Mouse (Mus musculus) intestine, embryonic 15.5 days (tissue): ENCODE data around the gene Ccdc6. TPM values are rescaled to one million over a fixed set of nuclear protein-coding genes. Genes with fewer than 3 reads are reported as not detected.

ENCODE experiments used
- ATAC-seq: fragments of 200-750 bp; cut with Nextera tagmentation; 2 replicates; pipeline ENCODE4 v1.8.0; 2017; ENCODE audit warnings: moderate TSS enrichment, moderate library complexity
- H3K27ac ChIP-seq: fragments of 300-500 bp; sonication (generic); 2 replicates; pipeline ENCODE4 v1.5.1; 2015; ENCODE audit warnings: mild to moderate bottlenecking, inconsistent platforms
- H3K27me3 ChIP-seq: fragments of 300-500 bp; sonication (generic); replicated peaks from 2 replicates; pipeline ENCODE4 v1.6.1; 2015; ENCODE audit warnings: inconsistent platforms
- H3K36me3 ChIP-seq: fragments of 300-500 bp; sonication (generic); 2 replicates; pipeline ENCODE4 v1.6.1; 2015; ENCODE audit warnings: inconsistent platforms
- H3K4me1 ChIP-seq: fragments of 300-500 bp; sonication (generic); replicated peaks from 2 replicates; pipeline ENCODE4 v1.6.1; 2015; ENCODE audit warnings: inconsistent platforms
- H3K4me2 ChIP-seq: fragments of 300-500 bp; sonication (generic); replicated peaks from 2 replicates; pipeline ENCODE4 v1.6.1; 2015; ENCODE audit warnings: mild to moderate bottlenecking, inconsistent platforms
- H3K4me3 ChIP-seq: fragments of 300-500 bp; sonication (generic); replicated peaks from 2 replicates; pipeline ENCODE4 v1.5.1; 2015; ENCODE audit warnings: inconsistent platforms
- H3K9ac ChIP-seq: fragments of 300-500 bp; sonication (generic); 2 replicates; pipeline ENCODE4 v1.6.1; 2015; ENCODE audit warnings: inconsistent platforms
- H3K9me3 ChIP-seq: fragments of 300-500 bp; sonication (generic); 2 replicates; pipeline ENCODE4 v1.6.1; 2016; ENCODE audit warnings: inconsistent platforms
- WGBS: fragments of 180-500 bp; shearing (Covaris S2); methylation state at CpG from one replicate; pipeline ENCODE4 v1.1.7; 2015; 5-methylcytosine and 5-hydroxymethylcytosine counted together
- polyA plus RNA-seq: library from polyadenylated mRNA; unstranded; fragments of >200 nt; fragmentation: Nextera tagmentation; extraction: Ambion mirVana; gene quantifications from 2 replicates; pipeline ENCODE4 v1.2.1, GENCODE M21; 2015

Gene Ccdc6
- polyA plus RNA-seq, 1 experiment from 2014 or later, result 14.0 TPM

DNA sequence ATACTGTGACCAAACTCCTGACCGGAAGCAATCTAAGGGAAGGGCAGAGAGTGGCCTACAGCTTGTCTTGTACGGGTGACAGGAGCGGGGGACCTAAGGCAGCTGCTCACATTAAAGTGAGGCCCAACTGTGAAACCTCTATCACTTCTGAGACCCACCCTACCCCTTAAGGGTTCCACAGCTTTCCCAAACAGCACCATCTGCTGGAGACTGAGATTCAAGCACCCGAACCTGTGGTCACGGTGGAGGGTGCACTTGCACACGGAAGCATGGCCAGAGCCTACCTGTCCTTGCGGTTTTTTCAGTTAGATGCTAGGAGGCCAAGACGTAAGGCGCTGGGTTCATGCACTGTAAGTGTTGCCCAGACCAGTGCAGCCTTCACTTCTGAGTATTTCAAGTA, 89.2 kb downstream of the Ccdc6 start:
- WGBS, result 74% methylated on average over 9 of the region's 9 CpGs
- no peak overlapping the region for H3K27ac ChIP-seq
- H3K36me3 ChIP-seq, result peaks cover 25% of the 10 kb centered on the region
- no peak overlapping the region for H3K4me2 ChIP-seq
- H3K27me3 ChIP-seq, result no peaks in the 10 kb centered on the region
- H3K4me3 ChIP-seq, result no peak overlapping the region
- no peak overlapping the region for H3K9ac ChIP-seq
- peak; percentile 34 for ATAC-seq
- no peaks in the 10 kb centered on the region for H3K4me1 ChIP-seq
- no peaks in the 10 kb centered on the region for H3K9me3 ChIP-seq

DNA sequence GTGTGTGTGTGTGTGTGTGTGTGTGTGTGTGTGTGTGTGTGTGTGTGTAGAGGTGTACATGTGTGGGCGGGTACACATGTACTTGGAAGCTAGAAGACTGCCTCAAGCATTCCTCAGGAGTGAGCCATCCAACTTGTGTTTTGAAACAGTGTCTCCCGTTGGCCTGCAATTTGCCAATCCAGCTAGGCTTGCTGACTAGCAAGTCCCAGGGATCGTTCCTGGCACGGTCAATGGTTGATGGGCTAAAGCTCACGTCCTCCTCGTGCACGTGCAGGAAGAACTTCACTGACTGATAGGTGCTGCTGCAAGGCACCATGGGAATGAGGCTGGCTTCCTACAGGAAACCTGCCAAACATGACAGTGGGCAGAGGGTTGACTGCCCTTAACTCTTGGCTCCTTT, 89.7 kb downstream of the Ccdc6 start:
- Histone ChIP-seq H3K9me3 (no peaks in the 10 kb centered on the region), H3K4me1 (no peaks in the 10 kb centered on the region), H3K36me3 (peaks cover 29% of the 10 kb centered on the region), H3K27me3 (no peaks in the 10 kb centered on the region), H3K4me3 (no peak overlapping the region), H3K27ac (no peak overlapping the region), H3K9ac (no peak overlapping the region), H3K4me2 (no peak overlapping the region)
- no peak for ATAC-seq
- 87% methylated on average over 7 of the region's 7 CpGs for WGBS

DNA sequence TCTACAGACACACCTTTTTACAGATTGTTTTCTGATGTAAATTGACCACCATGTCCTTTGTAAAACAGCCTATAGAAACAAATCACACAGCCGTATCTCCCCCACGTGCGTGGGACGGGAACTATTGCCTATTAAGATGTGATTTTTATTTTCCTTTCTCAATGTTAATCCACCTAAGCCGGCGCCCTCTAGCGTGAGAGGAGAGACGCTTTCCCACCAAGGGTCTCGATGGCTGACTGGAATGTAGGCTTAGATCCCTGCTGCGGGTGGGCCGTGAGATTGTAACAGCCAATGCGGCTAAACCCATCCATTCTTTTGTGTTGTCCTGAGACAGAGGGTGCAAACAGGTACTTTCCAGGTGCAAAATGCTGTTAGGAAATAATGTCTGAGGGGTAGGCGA, 92.9 kb downstream of the Ccdc6 start:
- no peak overlapping the region for H3K4me3 ChIP-seq
- H3K27me3 ChIP-seq, result no peaks in the 10 kb centered on the region
- H3K27ac ChIP-seq, result no peak overlapping the region
- H3K9me3 ChIP-seq, result no peaks in the 10 kb centered on the region
- WGBS, result 83% methylated on average over 13 of the region's 13 CpGs
- H3K9ac ChIP-seq, result no peak overlapping the region
- no peaks in the 10 kb centered on the region for H3K4me1 ChIP-seq
- no peak overlapping the region for H3K4me2 ChIP-seq
- peaks cover 33% of the 10 kb centered on the region for H3K36me3 ChIP-seq
- no peak for ATAC-seq

DNA sequence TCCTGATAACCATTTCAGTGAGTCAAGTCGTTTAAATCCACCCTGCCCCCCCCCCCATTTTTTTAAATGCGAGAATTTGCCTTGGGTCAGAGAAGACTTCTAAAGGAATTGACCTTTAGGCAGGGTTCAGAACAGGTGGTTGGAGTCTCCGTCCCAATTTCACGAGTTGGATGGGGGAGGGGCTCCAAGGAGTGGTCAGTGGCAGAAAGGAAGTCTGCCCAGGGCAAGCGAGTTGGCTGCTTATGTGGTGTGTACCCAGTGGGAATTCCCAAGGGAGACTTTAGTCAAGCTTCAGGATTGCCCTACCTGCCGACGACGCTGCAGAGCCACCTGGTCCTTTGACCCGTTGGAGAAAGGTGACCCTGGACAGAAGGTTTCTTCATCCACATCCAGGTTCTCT, 97.4 kb downstream of the Ccdc6 start:
- Histone ChIP-seq H3K27ac (no peak overlapping the region), H3K4me3 (no peak overlapping the region), H3K4me1 (0 out of 2 replicates have a peak, but pooled peaks cover 5% of the 10 kb centered on the region), H3K4me2 (no peak overlapping the region), H3K36me3 (peaks cover 16% of the 10 kb centered on the region), H3K27me3 (no peaks in the 10 kb centered on the region), H3K9me3 (no peaks in the 10 kb centered on the region), H3K9ac (no peak overlapping the region)
- 64% methylated on average over 9 of the region's 9 CpGs for WGBS
- no peak for ATAC-seq

DNA sequence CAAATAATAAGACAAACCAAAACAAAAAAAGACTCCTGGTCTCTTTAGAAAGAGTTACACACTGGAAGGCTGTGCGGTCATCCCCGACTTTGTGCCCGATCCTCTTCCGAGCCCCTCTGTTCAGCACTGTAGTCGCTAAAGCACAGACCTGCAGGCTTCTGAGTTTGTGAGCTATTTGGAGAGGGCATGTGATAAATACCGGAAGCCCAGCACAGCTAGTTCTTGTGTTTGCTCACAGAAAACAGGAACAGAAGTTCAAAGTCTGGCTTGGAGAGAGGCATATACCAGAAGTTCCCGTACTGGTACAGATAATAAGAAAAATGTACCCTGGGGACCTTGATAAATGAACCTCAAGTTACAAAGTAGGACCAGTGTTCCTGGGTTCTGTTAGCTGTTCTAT, 98.4 kb downstream of the Ccdc6 start:
- Histone ChIP-seq H3K4me2 (no peak overlapping the region), H3K27ac (no peak overlapping the region), H3K4me1 (0 out of 2 replicates have a peak, but pooled peaks cover 5% of the 10 kb centered on the region), H3K27me3 (no peaks in the 10 kb centered on the region), H3K9ac (no peak overlapping the region), H3K36me3 (peaks cover 8% of the 10 kb centered on the region; the same call in 1 of the 2 replicates), H3K9me3 (no peaks in the 10 kb centered on the region), H3K4me3 (no peak overlapping the region)
- 72% methylated on average over 7 of the region's 7 CpGs for WGBS
- ATAC-seq, result peak; percentile 50

DNA sequence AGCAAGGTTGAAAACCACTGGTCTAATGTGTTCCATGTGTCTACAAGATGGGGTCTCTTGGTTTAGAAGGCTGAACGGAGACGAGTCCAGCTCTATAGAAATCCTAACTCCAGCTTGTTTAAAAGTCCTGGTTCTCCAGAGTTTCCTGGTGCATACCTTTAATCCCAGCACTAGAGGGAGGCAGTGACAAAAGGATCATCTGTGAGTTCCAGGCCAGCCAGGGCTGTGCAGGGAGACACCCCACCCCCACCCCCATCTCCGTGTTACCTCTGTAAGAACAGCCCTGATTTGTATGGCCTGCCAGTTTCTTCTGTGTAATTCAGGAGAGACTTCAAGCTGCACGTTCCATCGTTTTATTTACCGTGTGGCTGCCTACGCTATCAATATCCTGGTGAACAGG, 98.9 kb downstream of the Ccdc6 start:
- Histone ChIP-seq H3K4me2 (no peak overlapping the region), H3K27ac (no peak overlapping the region), H3K36me3 (peaks cover 8% of the 10 kb centered on the region; the same call in 1 of the 2 replicates), H3K4me3 (no peak overlapping the region), H3K9ac (no peak overlapping the region), H3K27me3 (no peaks in the 10 kb centered on the region), H3K9me3 (no peaks in the 10 kb centered on the region), H3K4me1 (0 out of 2 replicates have a peak, but pooled peaks cover 5% of the 10 kb centered on the region)
- 39% methylated on average over 7 of the region's 7 CpGs for WGBS
- peak; percentile 69 for ATAC-seq

DNA sequence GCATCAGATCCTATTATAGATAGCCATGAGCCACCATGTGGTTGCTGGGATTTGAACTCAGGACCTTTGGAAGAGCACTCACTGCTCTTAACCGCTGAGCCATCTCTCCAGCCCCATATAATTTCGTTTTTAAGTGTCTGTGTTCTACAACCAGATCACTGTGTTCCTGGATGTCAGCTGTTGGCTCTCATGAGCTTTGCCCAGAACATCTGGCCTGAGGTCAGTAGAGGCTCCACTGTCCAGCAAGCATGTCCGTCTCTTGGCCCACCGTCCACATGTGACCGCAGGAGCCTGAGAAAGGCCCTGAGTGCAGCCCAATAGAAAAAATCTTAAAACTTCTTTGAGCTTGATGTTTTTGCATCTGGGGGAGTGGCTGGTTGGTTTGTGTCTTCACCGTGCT, 99.7 kb downstream of the Ccdc6 start:
- Histone ChIP-seq H3K27me3 (no peaks in the 10 kb centered on the region), H3K36me3 (0 out of 2 replicates have a peak, but pooled peaks cover 4% of the 10 kb centered on the region), H3K9me3 (no peaks in the 10 kb centered on the region), H3K4me1 (0 out of 2 replicates have a peak, but pooled peaks cover 5% of the 10 kb centered on the region), H3K4me3 (no peak overlapping the region), H3K27ac (no peak overlapping the region), H3K9ac (no peak overlapping the region), H3K4me2 (no peak overlapping the region)
- ATAC-seq, result no peak
- 86% methylated on average over 6 of the region's 6 CpGs for WGBS

DNA sequence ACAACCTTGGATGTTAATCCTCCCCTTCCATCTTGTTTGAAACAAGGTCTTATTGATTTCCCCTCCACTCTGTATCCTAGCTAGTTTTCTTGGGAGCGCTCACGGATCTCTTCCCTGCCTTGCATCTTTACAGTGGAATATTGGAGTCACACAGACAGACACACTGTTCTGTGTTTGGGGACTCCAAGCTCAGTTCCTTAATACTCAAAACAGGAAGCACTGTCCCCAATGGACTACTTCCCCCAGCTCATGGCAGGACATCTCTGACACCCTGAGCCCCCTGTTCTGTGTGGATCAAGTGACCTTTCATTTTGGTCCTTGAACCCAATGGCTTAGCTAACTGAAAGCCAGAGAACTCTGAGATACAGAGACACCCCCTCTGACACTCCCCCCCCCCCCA, 100.7 kb downstream of the Ccdc6 start:
- Histone ChIP-seq H3K9ac (no peak overlapping the region), H3K36me3 (no peaks in the 10 kb centered on the region), H3K4me1 (0 out of 2 replicates have a peak, but pooled peaks cover 5% of the 10 kb centered on the region), H3K4me3 (no peak overlapping the region), H3K27ac (no peak overlapping the region), H3K27me3 (no peaks in the 10 kb centered on the region), H3K4me2 (no peak overlapping the region), H3K9me3 (no peaks in the 10 kb centered on the region)
- ATAC-seq, result no peak
- 69% methylated on average over 2 of the region's 2 CpGs for WGBS

DNA sequence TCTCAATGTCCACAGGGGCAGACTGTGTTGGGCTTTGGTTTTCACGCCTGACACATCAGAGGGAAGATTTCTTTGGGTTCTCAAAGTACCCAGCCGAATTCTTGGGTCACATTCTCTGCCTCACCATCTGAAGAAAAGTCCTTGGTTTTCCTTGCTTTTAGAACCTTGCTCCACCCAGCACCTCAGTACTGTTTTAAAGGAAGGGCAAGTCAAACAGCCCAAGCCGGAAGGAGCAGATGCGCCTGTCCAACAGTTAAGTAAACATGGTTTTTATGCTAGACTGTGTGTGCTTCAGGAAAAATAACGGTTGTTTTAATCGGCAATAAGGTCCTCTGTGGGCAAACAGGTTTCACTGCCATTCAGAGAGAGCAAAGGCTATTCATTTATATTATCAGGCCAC, 101.1 kb downstream of the Ccdc6 start:
- peak; percentile 26; the same call in 1 of the 2 replicates for ATAC-seq

DNA sequence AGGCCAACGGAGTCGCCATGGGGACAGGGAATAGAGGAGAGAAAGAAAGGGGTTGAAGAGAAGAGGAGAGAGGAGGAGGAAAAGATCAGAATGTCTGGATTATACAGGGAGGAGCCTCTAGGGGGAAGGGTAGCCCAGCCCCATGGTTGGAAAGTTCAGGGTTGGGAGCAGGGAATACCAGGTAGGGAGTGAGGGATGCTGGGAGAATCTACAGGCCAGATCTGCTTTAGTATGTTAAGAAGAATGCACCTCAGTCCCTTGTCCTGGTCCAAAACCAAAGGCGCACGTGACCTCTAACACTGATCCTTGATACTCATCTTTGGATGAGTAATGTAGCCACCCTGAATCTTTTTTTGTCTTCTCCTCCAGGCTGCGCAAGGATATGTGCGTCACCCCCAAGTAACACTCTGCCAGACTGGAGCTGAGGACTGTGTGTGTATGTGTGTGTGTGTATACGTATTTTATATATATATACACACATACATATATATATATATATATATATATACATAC, 102.1 kb downstream of the Ccdc6 start:
- H3K9me3 ChIP-seq, result no peaks in the 10 kb centered on the region
- H3K4me2 ChIP-seq, result no peak overlapping the region
- no peak overlapping the region for H3K4me3 ChIP-seq
- H3K4me1 ChIP-seq, result 0 out of 2 replicates have a peak, but pooled peaks cover 5% of the 10 kb centered on the region
- H3K27me3 ChIP-seq, result no peaks in the 10 kb centered on the region
- WGBS, result 90% methylated on average over 7 of the region's 7 CpGs
- no peaks in the 10 kb centered on the region for H3K36me3 ChIP-seq
- no peak overlapping the region for H3K27ac ChIP-seq
- no peak for ATAC-seq
- no peak overlapping the region for H3K9ac ChIP-seq

More for the DNA sequence above, 101.1 kb downstream of the Ccdc6 start:
- H3K4me1 ChIP-seq, result 0 out of 2 replicates have a peak, but pooled peaks cover 5% of the 10 kb centered on the region
- no peaks in the 10 kb centered on the region for H3K9me3 ChIP-seq
- H3K4me3 ChIP-seq, result no peak overlapping the region
- no peaks in the 10 kb centered on the region for H3K36me3 ChIP-seq
- H3K9ac ChIP-seq, result no peak overlapping the region
- H3K27me3 ChIP-seq, result no peaks in the 10 kb centered on the region
- WGBS, result 37% methylated on average over 6 of the region's 6 CpGs
- no peak overlapping the region for H3K4me2 ChIP-seq
- no peak overlapping the region; the same call in 1 of the 2 replicates for H3K27ac ChIP-seq

DNA sequence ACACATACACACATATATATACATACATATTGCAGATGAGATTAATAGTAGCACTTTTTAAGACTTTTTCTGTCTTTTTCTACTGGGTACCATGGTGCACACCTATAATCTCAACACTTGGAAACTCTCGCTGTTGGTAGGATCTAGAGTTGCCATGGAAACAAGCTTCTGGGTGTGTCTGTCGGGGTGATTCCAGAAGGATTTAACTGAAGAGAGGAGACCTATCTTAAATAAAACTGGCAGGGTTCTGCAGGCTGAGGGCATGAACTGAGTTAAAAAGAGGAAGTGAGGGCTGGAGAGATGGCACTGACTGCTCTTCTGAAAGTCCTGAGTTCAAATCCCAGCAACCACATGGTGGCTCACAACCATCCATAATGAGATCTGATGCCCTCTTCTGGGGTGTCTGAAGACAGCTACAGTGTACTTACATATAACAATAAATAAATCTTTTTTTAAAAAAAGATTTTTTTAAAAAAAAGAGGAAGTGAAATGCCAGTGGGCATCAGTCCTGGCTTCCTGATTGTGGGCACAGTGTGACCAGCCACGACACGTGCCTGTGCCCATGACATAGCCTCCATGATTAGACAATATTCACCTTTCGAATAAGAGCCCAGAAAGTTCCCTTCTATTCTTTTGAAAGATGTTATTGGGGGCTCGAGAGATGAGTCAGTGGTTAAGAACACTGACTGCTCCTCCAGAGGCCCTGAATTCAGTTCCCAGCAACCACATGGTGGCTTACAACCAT, 102.7 kb downstream of the Ccdc6 start:
- Histone ChIP-seq H3K4me3 (no peak overlapping the region), H3K27me3 (no peaks in the 10 kb centered on the region), H3K9me3 (no peaks in the 10 kb centered on the region), H3K36me3 (no peaks in the 10 kb centered on the region), H3K9ac (no peak overlapping the region), H3K27ac (no peak overlapping the region), H3K4me2 (no peak overlapping the region), H3K4me1 (0 out of 2 replicates have a peak, but pooled peaks cover 5% of the 10 kb centered on the region)
- ATAC-seq, result no peak
- WGBS, result 78% methylated on average over 6 of the region's 6 CpGs

DNA sequence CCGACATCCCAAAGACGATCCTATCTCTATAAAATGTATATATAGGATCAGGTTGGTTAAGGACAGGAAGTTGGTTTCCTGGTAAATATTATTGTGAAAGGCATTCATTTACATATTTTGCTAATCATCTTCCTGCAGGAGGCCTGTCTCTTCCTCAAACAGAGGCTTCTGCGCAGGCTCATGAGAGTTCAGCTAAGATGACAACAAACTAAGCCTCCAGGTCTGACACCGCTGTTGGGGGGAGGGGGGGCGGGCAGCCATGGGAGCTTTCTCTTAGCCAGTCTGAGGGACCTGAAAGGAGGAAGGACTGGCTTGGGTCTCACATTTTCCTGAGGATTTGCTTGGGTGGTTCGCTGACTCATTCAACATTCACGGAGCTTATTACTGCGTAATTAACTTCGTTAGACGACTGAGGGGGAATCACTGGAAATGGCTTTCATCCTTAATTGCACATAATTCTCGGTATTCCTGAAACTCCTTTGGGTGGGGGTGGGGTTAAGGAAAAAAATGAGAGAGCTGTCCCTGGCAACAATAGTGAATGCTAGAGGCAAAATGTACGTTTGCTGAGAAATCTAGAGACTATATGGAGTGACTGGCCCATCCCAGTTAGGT, 104.1 kb downstream of the Ccdc6 start:
- H3K9ac ChIP-seq, result no peak overlapping the region
- H3K9me3 ChIP-seq, result no peaks in the 10 kb centered on the region
- no peak overlapping the region for H3K4me3 ChIP-seq
- no peaks in the 10 kb centered on the region for H3K36me3 ChIP-seq
- no peaks in the 10 kb centered on the region for H3K27me3 ChIP-seq
- 66% methylated on average over 12 of the region's 12 CpGs for WGBS
- no peak overlapping the region for H3K27ac ChIP-seq
- H3K4me2 ChIP-seq, result no peak overlapping the region
- H3K4me1 ChIP-seq, result peaks cover 9% of the 10 kb centered on the region; the same call in 1 of the 2 replicates
- ATAC-seq, result no peak
